Mouse (Mus musculus): ENCODE measurements around the gene Iqck. TPM values are rescaled to one million over a fixed set of nuclear protein-coding genes. Genes with fewer than 3 reads are reported as not detected.

Gene Iqck
- total and polyA plus RNA-seq, 3 experiments, result 0.29 to 0.70 (median 0.32) TPM

DNA sequence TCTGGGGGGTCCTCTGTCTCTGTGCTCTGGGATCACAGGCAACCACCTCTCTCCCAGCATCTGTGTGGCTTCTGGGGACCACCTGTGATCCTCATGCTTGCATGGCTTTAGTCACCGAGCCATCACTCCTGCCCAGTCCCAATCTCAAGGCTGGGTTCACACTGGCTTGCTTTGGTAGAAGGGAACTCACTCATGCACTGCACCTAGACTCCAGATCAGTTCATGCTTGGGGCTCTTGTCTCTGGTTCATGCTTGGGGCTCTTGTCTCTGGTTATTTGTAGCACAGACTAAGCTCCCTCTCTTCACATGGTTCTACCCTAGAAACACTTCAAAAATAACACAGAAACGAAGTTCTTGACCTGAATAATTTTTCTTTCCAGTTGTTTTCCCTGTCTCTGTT, 44.5 kb downstream of the Iqck start:
- Histone ChIP-seq H3K9ac (ENCODE audit: low read depth, low read length) (no peak overlapping the region), H3K4me3 (no peak overlapping the region), H3K4me1 (ENCODE audit: control insufficient read depth, insufficient read depth, low read length) (no peaks in the 10 kb centered on the region), H3K27me3 (ENCODE audit: control insufficient read depth, insufficient read depth, low read length) (no peaks in the 10 kb centered on the region), H3K36me3 (ENCODE audit: control insufficient read depth, insufficient read depth, low read length) (no peaks in the 10 kb centered on the region), H3K27ac (no peak overlapping the region), H3K79me2 (replicated peaks; ENCODE audit: control insufficient read depth, insufficient read depth, low read length) (no peaks in the 10 kb centered on the region)
- intact Hi-C loops (cut with DNase I), result no loop called here
- no peak for DNase-seq
- 77% methylated on average over 2 of the region's 2 CpGs for WGBS
- TF ChIP-seq CTCF (IDR thresholded peaks at IDR 0.05), result no peak
- TF ChIP-seq POLR2A (IDR thresholded peaks at IDR 0.05; ENCODE audit: insufficient read depth, low read depth, low read length), result no peak
- no peak for TF ChIP-seq EP300 (IDR thresholded peaks at IDR 0.05; ENCODE audit: insufficient read depth, low read depth, low read length)

DNA sequence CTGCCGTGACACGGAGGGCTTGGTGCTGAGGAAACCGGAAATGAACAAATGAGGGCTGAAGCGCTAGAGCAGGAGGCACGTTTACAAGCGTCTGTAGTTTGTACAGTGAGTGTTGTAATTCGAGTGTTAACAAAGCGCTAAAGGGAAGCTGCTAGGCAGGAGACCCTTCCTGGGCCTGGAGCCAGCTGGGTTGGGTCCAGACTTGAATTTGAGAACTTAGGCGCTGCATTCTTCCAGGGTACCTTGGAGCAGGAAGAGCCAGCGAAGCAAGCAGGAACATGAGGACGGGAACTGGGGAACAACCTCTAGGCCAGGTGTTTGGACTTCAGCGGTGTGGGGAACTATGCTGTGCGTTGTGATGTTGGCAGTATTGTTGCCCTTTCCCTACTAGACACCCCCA, 47.4 kb downstream of the Iqck start:
- Histone ChIP-seq H3K36me3 (ENCODE audit: control insufficient read depth, insufficient read depth, low read length) (no peaks in the 10 kb centered on the region), H3K27ac (no peak overlapping the region), H3K4me1 (ENCODE audit: control insufficient read depth, insufficient read depth, low read length) (no peaks in the 10 kb centered on the region), H3K4me3 (no peak overlapping the region), H3K9ac (ENCODE audit: low read depth, low read length) (no peak overlapping the region), H3K27me3 (ENCODE audit: control insufficient read depth, insufficient read depth, low read length) (no peaks in the 10 kb centered on the region), H3K79me2 (replicated peaks; ENCODE audit: control insufficient read depth, insufficient read depth, low read length) (no peaks in the 10 kb centered on the region)
- WGBS, result 15% methylated on average over 13 of the region's 13 CpGs
- TF ChIP-seq EP300 (IDR thresholded peaks at IDR 0.05; ENCODE audit: insufficient read depth, low read depth, low read length), result no peak
- peak in 1 of 2 experiments; percentile 12 for DNase-seq
- intact Hi-C loops (cut with DNase I), result no loop called here

DNA sequence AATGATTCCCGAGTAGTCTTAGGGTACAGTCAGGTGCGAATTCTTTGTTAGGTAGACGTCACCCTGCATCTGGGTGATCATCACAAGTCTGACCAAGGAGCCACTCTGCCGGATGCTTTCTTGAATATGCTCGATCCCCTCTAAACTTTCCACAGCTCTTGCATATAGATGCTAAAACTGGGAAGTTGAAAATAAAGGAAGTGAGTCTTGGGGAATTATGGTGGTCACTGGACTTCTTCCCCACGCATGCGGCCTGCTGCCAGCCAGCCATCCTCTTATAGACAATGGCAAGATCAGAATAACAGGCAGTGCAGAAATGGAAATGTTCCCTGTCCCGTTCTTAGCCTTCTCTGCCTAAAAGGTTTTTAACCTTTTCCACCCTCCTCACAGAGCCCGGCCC, 48.3 kb downstream of the Iqck start:
- no peak for TF ChIP-seq EP300 (IDR thresholded peaks at IDR 0.05; ENCODE audit: insufficient read depth, low read depth, low read length)
- TF ChIP-seq CTCF (IDR thresholded peaks at IDR 0.05), result no peak
- TF ChIP-seq POLR2A (IDR thresholded peaks at IDR 0.05; ENCODE audit: insufficient read depth, low read depth, low read length), result no peak
- Histone ChIP-seq H3K27ac (no peak overlapping the region), H3K36me3 (ENCODE audit: control insufficient read depth, insufficient read depth, low read length) (no peaks in the 10 kb centered on the region), H3K4me1 (ENCODE audit: control insufficient read depth, insufficient read depth, low read length) (no peaks in the 10 kb centered on the region), H3K9ac (ENCODE audit: low read depth, low read length) (no peak overlapping the region), H3K79me2 (replicated peaks; ENCODE audit: control insufficient read depth, insufficient read depth, low read length) (no peaks in the 10 kb centered on the region), H3K27me3 (ENCODE audit: control insufficient read depth, insufficient read depth, low read length) (no peaks in the 10 kb centered on the region), H3K4me3 (no peak overlapping the region)
- 89% methylated on average over 9 of the region's 9 CpGs for WGBS
- no peak for DNase-seq
- intact Hi-C loops (cut with DNase I), result no loop called here

DNA sequence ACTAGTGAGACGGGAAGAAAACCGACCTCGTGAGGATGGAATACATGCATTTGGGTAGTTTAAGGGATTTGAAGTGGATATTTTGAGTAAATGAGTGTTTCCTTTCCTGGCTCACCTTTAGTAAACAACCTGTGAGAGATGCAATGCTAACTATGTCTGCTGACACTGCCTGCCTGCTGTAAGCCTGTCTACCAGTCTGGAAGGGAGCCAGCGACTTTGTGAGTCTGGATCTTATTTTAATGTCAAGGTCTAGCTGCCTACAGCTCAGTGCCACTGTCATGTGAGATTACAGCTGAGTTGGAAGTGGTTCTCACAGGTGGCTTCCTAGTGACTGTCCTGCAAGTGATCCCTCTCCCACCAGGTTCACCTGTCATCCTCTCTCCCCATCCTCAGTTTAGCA, 49.0 kb downstream of the Iqck start:
- WGBS, result 82% methylated on average over 4 of the region's 4 CpGs
- H3K4me1 ChIP-seq (ENCODE audit: control insufficient read depth, insufficient read depth, low read length), result no peaks in the 10 kb centered on the region
- no peaks in the 10 kb centered on the region for H3K36me3 ChIP-seq (ENCODE audit: control insufficient read depth, insufficient read depth, low read length)
- H3K9ac ChIP-seq (ENCODE audit: low read depth, low read length), result no peak overlapping the region
- no peak for DNase-seq
- H3K4me3 ChIP-seq, result no peak overlapping the region
- no peaks in the 10 kb centered on the region for H3K27me3 ChIP-seq (ENCODE audit: control insufficient read depth, insufficient read depth, low read length)
- H3K79me2 ChIP-seq (replicated peaks; ENCODE audit: control insufficient read depth, insufficient read depth, low read length), result no peaks in the 10 kb centered on the region
- H3K27ac ChIP-seq, result no peak overlapping the region
- TF ChIP-seq EP300 (IDR thresholded peaks at IDR 0.05; ENCODE audit: insufficient read depth, low read depth, low read length), result no peak
- no peak for TF ChIP-seq POLR2A (IDR thresholded peaks at IDR 0.05; ENCODE audit: insufficient read depth, low read depth, low read length)
- no peak for TF ChIP-seq CTCF (IDR thresholded peaks at IDR 0.05)
- intact Hi-C loops (cut with DNase I), result no loop called here

DNA sequence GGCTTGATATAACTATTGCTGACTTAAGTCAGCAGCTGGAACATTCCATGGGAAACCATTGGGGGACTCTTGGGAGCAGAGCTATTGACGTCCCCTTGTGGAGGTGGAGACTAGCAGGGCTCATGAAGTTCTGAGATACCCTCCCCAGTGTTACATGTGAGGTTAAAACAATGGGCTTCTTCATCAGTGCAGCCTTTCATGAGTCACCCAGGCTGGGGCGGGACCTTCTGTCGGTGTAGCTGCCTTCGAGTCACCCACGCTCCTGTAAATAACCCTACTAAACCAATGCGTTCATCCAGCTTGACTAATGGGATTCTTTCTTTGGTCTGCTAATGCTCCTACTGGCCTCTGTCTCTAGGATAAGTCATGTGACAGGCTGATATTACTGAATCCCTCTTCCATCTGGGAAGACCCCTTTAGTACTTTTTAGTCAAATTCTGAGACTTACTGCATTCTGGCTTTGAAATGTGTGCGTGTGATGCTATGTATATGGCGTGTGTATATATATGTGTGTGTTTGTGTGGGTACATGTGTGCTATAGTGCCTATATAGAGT, 53.5 kb downstream of the Iqck start:
- intact Hi-C loops (cut with DNase I), result no loop called here
- Histone ChIP-seq H3K4me1 (ENCODE audit: control insufficient read depth, insufficient read depth, low read length) (no peaks in the 10 kb centered on the region), H3K79me2 (replicated peaks; ENCODE audit: control insufficient read depth, insufficient read depth, low read length) (no peaks in the 10 kb centered on the region), H3K27me3 (ENCODE audit: control insufficient read depth, insufficient read depth, low read length) (no peaks in the 10 kb centered on the region), H3K27ac (no peak overlapping the region), H3K4me3 (no peak overlapping the region), H3K36me3 (ENCODE audit: control insufficient read depth, insufficient read depth, low read length) (no peaks in the 10 kb centered on the region), H3K9ac (ENCODE audit: low read depth, low read length) (no peak overlapping the region)
- no peak for TF ChIP-seq CTCF (IDR thresholded peaks at IDR 0.05)
- TF ChIP-seq POLR2A (IDR thresholded peaks at IDR 0.05; ENCODE audit: insufficient read depth, low read depth, low read length), result no peak
- TF ChIP-seq EP300 (IDR thresholded peaks at IDR 0.05; ENCODE audit: insufficient read depth, low read depth, low read length), result no peak
- no peak for DNase-seq
- WGBS, result 72% methylated on average over 8 of the region's 8 CpGs

DNA sequence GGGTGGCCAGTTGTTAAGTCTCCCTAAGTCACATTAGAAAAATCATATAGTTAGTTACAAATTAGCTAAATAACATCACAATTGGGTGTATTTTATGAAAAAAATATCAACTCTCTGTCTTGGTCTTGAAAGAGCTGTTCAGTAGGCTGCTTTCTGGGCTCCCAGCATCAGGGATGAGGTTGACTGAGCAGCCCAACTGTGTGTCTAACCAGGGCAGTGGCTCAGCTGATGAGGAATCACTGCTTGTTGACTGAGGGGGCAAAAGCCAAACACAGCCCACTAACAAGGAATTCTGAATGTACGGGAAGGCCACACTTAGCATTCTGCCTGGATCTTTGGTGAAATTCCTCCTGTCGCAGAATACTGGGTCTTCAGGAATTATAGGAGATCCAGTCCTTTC, 54.9 kb downstream of the Iqck start:
- Histone ChIP-seq H3K36me3 (ENCODE audit: control insufficient read depth, insufficient read depth, low read length) (no peaks in the 10 kb centered on the region), H3K27ac (no peak overlapping the region), H3K79me2 (replicated peaks; ENCODE audit: control insufficient read depth, insufficient read depth, low read length) (no peaks in the 10 kb centered on the region), H3K4me3 (no peak overlapping the region), H3K4me1 (ENCODE audit: control insufficient read depth, insufficient read depth, low read length) (no peaks in the 10 kb centered on the region), H3K9ac (ENCODE audit: low read depth, low read length) (no peak overlapping the region), H3K27me3 (ENCODE audit: control insufficient read depth, insufficient read depth, low read length) (no peaks in the 10 kb centered on the region)
- TF ChIP-seq CTCF (IDR thresholded peaks at IDR 0.05) (no peak), POLR2A (IDR thresholded peaks at IDR 0.05; ENCODE audit: insufficient read depth, low read depth, low read length) (no peak)
- no peak for DNase-seq
- WGBS, result 92% methylated on average over 2 of the region's 2 CpGs
- intact Hi-C loops (cut with DNase I), result no loop called here

Data from heart, adult 2 months (tissue).